Mouse (Mus musculus) left cerebral cortex, adult 11 months (tissue): ENCODE measurements at regions not wholly inside any gene's neighbourhood (a gene's known extent, or its start where the extent isn't known, plus 50 kb on each side); places are given as distances from the start of the nearest gene placed in this dataset.

Experiments used
- DNase-seq: peaks from one replicate; pipeline ENCODE4 v3.0.0; 2022; ENCODE audit warnings: low spot score

DNA sequence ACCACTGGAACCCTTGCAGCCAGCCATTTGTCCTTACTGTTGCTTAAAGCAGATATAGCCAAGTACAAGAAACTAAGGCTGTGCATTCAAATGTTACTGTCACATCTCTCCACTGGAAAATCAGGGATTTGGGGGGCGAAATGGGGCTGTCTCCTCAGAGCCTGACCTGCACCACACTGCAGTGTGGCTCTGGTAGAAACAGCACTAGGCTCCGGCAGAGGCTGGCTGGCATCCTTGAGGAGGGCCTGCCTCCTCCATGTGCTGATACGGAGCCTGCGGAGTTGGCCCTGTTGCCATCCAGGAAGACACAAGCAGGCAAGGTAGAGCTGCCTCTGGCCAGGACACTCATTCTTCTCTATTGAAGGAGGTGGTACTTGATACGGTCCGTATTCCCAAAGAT is 50.4 kb upstream of the Zfp637 start:
- no peak for DNase-seq
